Mouse (Mus musculus): ENCODE data around the gene BC048507. TPM values are rescaled to one million over a fixed set of nuclear protein-coding genes. Genes with fewer than 3 reads are reported as not detected.

Gene BC048507
- polyA plus RNA-seq, 1 experiment: not detected

GRCm38 (mm10) chr13:67843775-67844118 lies 19.4 kb upstream of the BC048507 start:
- no peak for TF ChIP-seq MYOG (IDR thresholded peaks at IDR 0.05; ENCODE audit: control insufficient read depth, extremely low read depth, insufficient read length)
- no peak for TF ChIP-seq CTCF (IDR thresholded peaks at IDR 0.05; ENCODE audit: control insufficient read depth, insufficient read depth, insufficient read length)
- TF ChIP-seq MAX (IDR thresholded peaks at IDR 0.05): no peak
- TF ChIP-seq MYOD1 (IDR thresholded peaks at IDR 0.05; ENCODE audit: control insufficient read depth, insufficient read length, low read depth): no peak
- TF ChIP-seq FOSL1 (IDR thresholded peaks at IDR 0.05; ENCODE audit: insufficient read depth, low read length, poor library complexity, severe bottlenecking): no peak
- no peak for TF ChIP-seq CEBPB (IDR thresholded peaks at IDR 0.05; ENCODE audit: low read depth)
- no peak for TF ChIP-seq USF1 (IDR thresholded peaks at IDR 0.05; ENCODE audit: low read depth)
- H3K36me3 ChIP-seq (ENCODE audit: control insufficient read depth, insufficient read depth): no peaks in the 10 kb centered on the region
- no peak overlapping the region for H3K4me3 ChIP-seq (ENCODE audit: insufficient read depth, poor library complexity, severe bottlenecking)
- no peaks in the 10 kb centered on the region for H3K79me3 ChIP-seq (ENCODE audit: low read depth)
- H3K79me2 ChIP-seq (ENCODE audit: control insufficient read depth, insufficient read depth): no peaks in the 10 kb centered on the region
- peaks cover 3% of the 10 kb centered on the region for H3K27me3 ChIP-seq (ENCODE audit: control insufficient read depth, insufficient read depth, insufficient read length)
- H3ac ChIP-seq (ENCODE audit: control insufficient read depth, insufficient read length, low read depth): no peak overlapping the region

GRCm38 (mm10) chr13:67844119-67844852 lies 18.8 kb upstream of the BC048507 start:
- Histone ChIP-seq H3ac (ENCODE audit: control insufficient read depth, insufficient read length, low read depth) (peak overlapping the region; percentile 23), H3K36me3 (ENCODE audit: control insufficient read depth, insufficient read depth) (no peaks in the 10 kb centered on the region), H3K27me3 (ENCODE audit: control insufficient read depth, insufficient read depth, insufficient read length) (no peaks in the 10 kb centered on the region), H3K79me2 (ENCODE audit: control insufficient read depth, insufficient read depth) (no peaks in the 10 kb centered on the region), H3K79me3 (ENCODE audit: low read depth) (no peaks in the 10 kb centered on the region), H3K4me3 (ENCODE audit: insufficient read depth, poor library complexity, severe bottlenecking) (no peak overlapping the region)
- no peak for TF ChIP-seq CEBPB (IDR thresholded peaks at IDR 0.05; ENCODE audit: low read depth)
- TF ChIP-seq MYOD1 (IDR thresholded peaks at IDR 0.05; ENCODE audit: control insufficient read depth, insufficient read length, low read depth): no peak
- TF ChIP-seq MYOG (IDR thresholded peaks at IDR 0.05; ENCODE audit: control insufficient read depth, extremely low read depth, insufficient read length): no peak
- TF ChIP-seq CTCF (IDR thresholded peaks at IDR 0.05; ENCODE audit: control insufficient read depth, insufficient read depth, insufficient read length): no peak
- TF ChIP-seq MAX (IDR thresholded peaks at IDR 0.05): no peak
- TF ChIP-seq FOSL1 (IDR thresholded peaks at IDR 0.05; ENCODE audit: insufficient read depth, low read length, poor library complexity, severe bottlenecking): no peak
- TF ChIP-seq USF1 (IDR thresholded peaks at IDR 0.05; ENCODE audit: low read depth): no peak

- no peaks in the 10 kb centered on the region for H3K27me3 ChIP-seq (ENCODE audit: control insufficient read depth, insufficient read depth, insufficient read length)
- H3K36me3 ChIP-seq (ENCODE audit: control insufficient read depth, insufficient read depth): no peaks in the 10 kb centered on the region
- H3K79me2 ChIP-seq (ENCODE audit: control insufficient read depth, insufficient read depth): no peaks in the 10 kb centered on the region
- TF ChIP-seq CTCF (IDR thresholded peaks at IDR 0.05; ENCODE audit: control insufficient read depth, insufficient read depth, insufficient read length): no peak
- TF ChIP-seq CEBPB (IDR thresholded peaks at IDR 0.05; ENCODE audit: low read depth): no peak
- no peak for TF ChIP-seq USF1 (IDR thresholded peaks at IDR 0.05; ENCODE audit: low read depth)
- TF ChIP-seq MAX (IDR thresholded peaks at IDR 0.05): no peak
- no peak for TF ChIP-seq MYOG (IDR thresholded peaks at IDR 0.05; ENCODE audit: control insufficient read depth, extremely low read depth, insufficient read length)
- TF ChIP-seq MYOD1 (IDR thresholded peaks at IDR 0.05; ENCODE audit: control insufficient read depth, insufficient read length, low read depth): no peak
- no peak for TF ChIP-seq FOSL1 (IDR thresholded peaks at IDR 0.05; ENCODE audit: insufficient read depth, low read length, poor library complexity, severe bottlenecking)
- no peak overlapping the region for H3ac ChIP-seq (ENCODE audit: control insufficient read depth, insufficient read length, low read depth)
- no peaks in the 10 kb centered on the region for H3K79me3 ChIP-seq (ENCODE audit: low read depth)
- H3K4me3 ChIP-seq (ENCODE audit: insufficient read depth, poor library complexity, severe bottlenecking): no peak overlapping the region
Measured at GRCm38 (mm10) chr13:67844853-67845194, 18.3 kb upstream of the BC048507 start.

- Histone ChIP-seq H3K79me3 (ENCODE audit: low read depth) (no peaks in the 10 kb centered on the region), H3K27me3 (ENCODE audit: control insufficient read depth, insufficient read depth, insufficient read length) (no peaks in the 10 kb centered on the region), H3K36me3 (ENCODE audit: control insufficient read depth, insufficient read depth) (no peaks in the 10 kb centered on the region), H3K4me3 (ENCODE audit: insufficient read depth, poor library complexity, severe bottlenecking) (no peak overlapping the region), H3ac (ENCODE audit: control insufficient read depth, insufficient read length, low read depth) (no peak overlapping the region), H3K79me2 (ENCODE audit: control insufficient read depth, insufficient read depth) (no peaks in the 10 kb centered on the region)
- TF ChIP-seq CTCF (IDR thresholded peaks at IDR 0.05; ENCODE audit: control insufficient read depth, insufficient read depth, insufficient read length) (no peak), USF1 (IDR thresholded peaks at IDR 0.05; ENCODE audit: low read depth) (no peak), MYOD1 (IDR thresholded peaks at IDR 0.05; ENCODE audit: control insufficient read depth, insufficient read length, low read depth) (no peak), FOSL1 (IDR thresholded peaks at IDR 0.05; ENCODE audit: insufficient read depth, low read length, poor library complexity, severe bottlenecking) (no peak), MAX (IDR thresholded peaks at IDR 0.05) (no peak), MYOG (IDR thresholded peaks at IDR 0.05; ENCODE audit: control insufficient read depth, extremely low read depth, insufficient read length) (no peak), CEBPB (IDR thresholded peaks at IDR 0.05; ENCODE audit: low read depth) (no peak)
Measured at GRCm38 (mm10) chr13:67850361-67850760, 12.8 kb upstream of the BC048507 start.

GRCm38 (mm10) chr13:67853130-67853529 lies 10.0 kb upstream of the BC048507 start:
- no peak for TF ChIP-seq CTCF (IDR thresholded peaks at IDR 0.05; ENCODE audit: control insufficient read depth, insufficient read depth, insufficient read length)
- no peak for TF ChIP-seq USF1 (IDR thresholded peaks at IDR 0.05; ENCODE audit: low read depth)
- no peak for TF ChIP-seq CEBPB (IDR thresholded peaks at IDR 0.05; ENCODE audit: low read depth)
- no peak for TF ChIP-seq MAX (IDR thresholded peaks at IDR 0.05)
- no peak for TF ChIP-seq MYOD1 (IDR thresholded peaks at IDR 0.05; ENCODE audit: control insufficient read depth, insufficient read length, low read depth)
- TF ChIP-seq FOSL1 (IDR thresholded peaks at IDR 0.05; ENCODE audit: insufficient read depth, low read length, poor library complexity, severe bottlenecking): no peak
- no peak for TF ChIP-seq MYOG (IDR thresholded peaks at IDR 0.05; ENCODE audit: control insufficient read depth, extremely low read depth, insufficient read length)
- H3K36me3 ChIP-seq (ENCODE audit: control insufficient read depth, insufficient read depth): no peaks in the 10 kb centered on the region
- no peak overlapping the region for H3ac ChIP-seq (ENCODE audit: control insufficient read depth, insufficient read length, low read depth)
- H3K4me3 ChIP-seq (ENCODE audit: insufficient read depth, poor library complexity, severe bottlenecking): no peak overlapping the region
- H3K27me3 ChIP-seq (ENCODE audit: control insufficient read depth, insufficient read depth, insufficient read length): no peaks in the 10 kb centered on the region
- no peaks in the 10 kb centered on the region for H3K79me3 ChIP-seq (ENCODE audit: low read depth)
- no peaks in the 10 kb centered on the region for H3K79me2 ChIP-seq (ENCODE audit: control insufficient read depth, insufficient read depth)
